Mouse (Mus musculus) E14TG2a.4 (cell line): ENCODE data around the gene Tom1l1.

Experiments
- H3K27me3 ChIP-seq: 2 replicates; pipeline ENCODE4 v1.6.1; 2014; ENCODE audit warnings: low read length, control low read depth; ENCODE audit not compliant: insufficient read depth
- H3K36me3 ChIP-seq: 2 replicates; pipeline ENCODE4 v1.6.1; 2014; ENCODE audit warnings: low read length, control low read depth; ENCODE audit not compliant: insufficient read depth
- H3K4me1 ChIP-seq: replicated peaks from 2 replicates; pipeline ENCODE4 v1.6.1; 2014; ENCODE audit warnings: low read depth, low read length, control low read depth
- H3K4me3 ChIP-seq: replicated peaks from 2 replicates; pipeline ENCODE4 v1.5.1; 2014; ENCODE audit warnings: mild to moderate bottlenecking, low read length
- H3K9me3 ChIP-seq: 2 replicates; pipeline ENCODE4 v1.6.1; 2014; ENCODE audit warnings: low read length, control low read depth
- CTCF ChIP-seq: conservative IDR thresholded peaks from 2 replicates; pipeline ENCODE4 v1.5.1; 2014; ENCODE audit warnings: low read length
- NANOG ChIP-seq: IDR thresholded peaks from 2 replicates; pipeline ENCODE4 v1.6.1; 2014; ENCODE audit warnings: borderline replicate concordance, low read length, mixed read lengths
- POU5F1 ChIP-seq: IDR thresholded peaks from 2 replicates; pipeline ENCODE4 v1.6.1; 2014; ENCODE audit warnings: low read length, borderline replicate concordance

Gene Tom1l1

GRCm38 (mm10) chr11:90677771-90678288 is 10.3 kb downstream of the Tom1l1 start:
- Histone ChIP-seq H3K4me3 (no peak overlapping the region), H3K36me3 (peaks cover 37% of the 10 kb centered on the region), H3K9me3 (no peaks in the 10 kb centered on the region), H3K4me1 (peaks cover 5% of the 10 kb centered on the region), H3K27me3 (no peaks in the 10 kb centered on the region)
- TF ChIP-seq CTCF (no peak), POU5F1 (no peak), NANOG (no peak)

- peaks cover 33% of the 10 kb centered on the region for H3K36me3 ChIP-seq
- H3K9me3 ChIP-seq: no peaks in the 10 kb centered on the region
- H3K4me3 ChIP-seq: no peak overlapping the region
- no peaks in the 10 kb centered on the region for H3K27me3 ChIP-seq
- TF ChIP-seq POU5F1 (no peak), NANOG (no peak), CTCF (no peak)
- H3K4me1 ChIP-seq: peaks cover 5% of the 10 kb centered on the region
Measured at GRCm38 (mm10) chr11:90677027-90677426, 11.1 kb downstream of the Tom1l1 start.

- TF ChIP-seq POU5F1 (no peak), CTCF (no peak), NANOG (no peak)
- H3K36me3 ChIP-seq: peaks cover 30% of the 10 kb centered on the region
- H3K4me3 ChIP-seq: no peak overlapping the region
- H3K9me3 ChIP-seq: no peaks in the 10 kb centered on the region
- H3K4me1 ChIP-seq: no peaks in the 10 kb centered on the region; the same call in 1 of the 2 replicates
- H3K27me3 ChIP-seq: no peaks in the 10 kb centered on the region
Measured at GRCm38 (mm10) chr11:90675479-90676110, 12.6 kb downstream of the Tom1l1 start.

GRCm38 (mm10) chr11:90667325-90667724 is 20.8 kb downstream of the Tom1l1 start:
- no peaks in the 10 kb centered on the region for H3K27me3 ChIP-seq
- peaks cover 16% of the 10 kb centered on the region; the same call in 1 of the 2 replicates for H3K36me3 ChIP-seq
- peaks cover 16% of the 10 kb centered on the region; the same call in 1 of the 2 replicates for H3K4me1 ChIP-seq
- H3K9me3 ChIP-seq: no peaks in the 10 kb centered on the region
- H3K4me3 ChIP-seq: no peak overlapping the region
- no peak for TF ChIP-seq POU5F1
- TF ChIP-seq NANOG: no peak
- TF ChIP-seq CTCF: no peak

GRCm38 (mm10) chr11:90666916-90667315 is 21.2 kb downstream of the Tom1l1 start:
- Histone ChIP-seq H3K27me3 (no peaks in the 10 kb centered on the region), H3K4me1 (peaks cover 16% of the 10 kb centered on the region; the same call in 1 of the 2 replicates), H3K36me3 (peaks cover 15% of the 10 kb centered on the region; the same call in 1 of the 2 replicates), H3K9me3 (no peaks in the 10 kb centered on the region), H3K4me3 (no peak overlapping the region)
- TF ChIP-seq CTCF: no peak
- no peak for TF ChIP-seq NANOG
- no peak for TF ChIP-seq POU5F1

- H3K27me3 ChIP-seq: no peaks in the 10 kb centered on the region
- no peak overlapping the region for H3K4me3 ChIP-seq
- no peaks in the 10 kb centered on the region for H3K9me3 ChIP-seq
- peaks cover 16% of the 10 kb centered on the region; the same call in 1 of the 2 replicates for H3K4me1 ChIP-seq
- TF ChIP-seq POU5F1 (no peak), NANOG (no peak), CTCF (no peak)
- peaks cover 20% of the 10 kb centered on the region for H3K36me3 ChIP-seq
Measured at GRCm38 (mm10) chr11:90666144-90666757, 21.9 kb downstream of the Tom1l1 start.

- TF ChIP-seq POU5F1 (no peak), CTCF (no peak)
- Histone ChIP-seq H3K9me3 (no peaks in the 10 kb centered on the region), H3K4me1 (peaks cover 16% of the 10 kb centered on the region; the same call in 1 of the 2 replicates), H3K4me3 (no peak overlapping the region), H3K27me3 (no peaks in the 10 kb centered on the region), H3K36me3 (peaks cover 23% of the 10 kb centered on the region)
Measured at GRCm38 (mm10) chr11:90665161-90665560, 23.0 kb downstream of the Tom1l1 start.

GRCm38 (mm10) chr11:90664345-90664986 is 23.7 kb downstream of the Tom1l1 start:
- H3K9me3 ChIP-seq: no peaks in the 10 kb centered on the region
- peaks cover 25% of the 10 kb centered on the region for H3K36me3 ChIP-seq
- no peak for TF ChIP-seq CTCF
- TF ChIP-seq POU5F1: no peak
- TF ChIP-seq NANOG: no peak
- no peak overlapping the region for H3K4me3 ChIP-seq
- peaks cover 16% of the 10 kb centered on the region; the same call in 1 of the 2 replicates for H3K4me1 ChIP-seq
- no peaks in the 10 kb centered on the region for H3K27me3 ChIP-seq
